Mouse (Mus musculus) hindbrain, embryonic 15.5 days (tissue): ENCODE measurements at regions not wholly inside any gene's neighbourhood (a gene's known extent, or its start where the extent isn't known, plus 50 kb on each side); places are given as distances from the start of the nearest gene placed in this dataset.

Source experiments
- ATAC-seq: fragments of 200-750 bp; cut with Nextera tagmentation; 2 replicates; pipeline ENCODE4 v1.8.0; 2017; ENCODE audit warnings: low read depth, moderate number of reproducible peaks, moderate TSS enrichment; ENCODE audit not compliant: low FRiP score
- H3K27ac ChIP-seq: fragments of 300-500 bp; sonication (generic); replicated peaks from 2 replicates; pipeline ENCODE4 v1.5.1; 2015; ENCODE audit warnings: mild to moderate bottlenecking, inconsistent platforms
- H3K27me3 ChIP-seq: fragments of 300-500 bp; sonication (generic); 2 replicates; pipeline ENCODE4 v1.6.1; 2015; ENCODE audit warnings: control low read depth, inconsistent platforms
- H3K36me3 ChIP-seq: fragments of 300-500 bp; sonication (generic); 2 replicates; pipeline ENCODE4 v1.6.1; 2015; ENCODE audit warnings: control low read depth, inconsistent platforms
- H3K4me1 ChIP-seq: fragments of 300-500 bp; sonication (generic); replicated peaks from 2 replicates; pipeline ENCODE4 v1.6.1; 2015; ENCODE audit warnings: control low read depth, inconsistent platforms
- H3K4me2 ChIP-seq: fragments of 300-500 bp; sonication (generic); 2 replicates; pipeline ENCODE4 v1.6.1; 2015; ENCODE audit warnings: moderate library complexity, mild to moderate bottlenecking, inconsistent platforms
- H3K4me3 ChIP-seq: fragments of 300-500 bp; sonication (generic); 2 replicates; pipeline ENCODE4 v1.5.1; 2015; ENCODE audit warnings: mild to moderate bottlenecking, inconsistent platforms
- H3K9ac ChIP-seq: fragments of 300-500 bp; sonication (generic); 2 replicates; pipeline ENCODE4 v1.6.1; 2015; ENCODE audit warnings: inconsistent platforms
- H3K9me3 ChIP-seq: fragments of 300-500 bp; sonication (generic); 2 replicates; pipeline ENCODE4 v1.6.1; 2016; ENCODE audit warnings: control low read depth, inconsistent platforms
- WGBS: fragments of 180-500 bp; shearing (Covaris S2); methylation state at CpG from one replicate; pipeline ENCODE4 v1.1.7; 2015; 5-methylcytosine and 5-hydroxymethylcytosine counted together

DNA sequence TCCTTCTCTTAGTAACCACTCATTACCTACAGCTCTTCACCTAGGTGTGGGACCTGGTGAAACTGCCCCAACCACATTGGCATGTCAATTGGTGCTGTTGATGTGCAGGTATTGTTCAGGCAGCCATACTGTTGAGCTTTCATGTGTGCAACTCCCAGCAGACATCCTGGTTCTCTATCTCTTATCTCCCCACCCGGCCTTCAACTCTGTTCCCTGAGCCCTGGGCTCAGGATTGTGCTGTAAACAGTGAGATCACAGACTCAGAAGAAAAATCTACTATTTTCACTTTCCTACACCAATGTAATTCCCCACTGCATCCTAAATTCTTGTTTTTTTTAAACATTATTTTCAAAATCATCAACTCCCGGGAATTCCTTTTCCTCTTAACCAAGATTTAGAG lies 122.1 kb downstream of the Cartpt start:
- H3K4me2 ChIP-seq, result no peak overlapping the region
- ATAC-seq, result no peak
- peaks cover 16% of the 10 kb centered on the region for H3K4me1 ChIP-seq
- H3K4me3 ChIP-seq, result no peak overlapping the region
- no peaks in the 10 kb centered on the region for H3K36me3 ChIP-seq
- WGBS, result 88% methylated on average over 2 of the region's 2 CpGs
- H3K27ac ChIP-seq, result no peak overlapping the region
- H3K9me3 ChIP-seq, result no peaks in the 10 kb centered on the region
- no peaks in the 10 kb centered on the region for H3K27me3 ChIP-seq
- no peak overlapping the region for H3K9ac ChIP-seq

DNA sequence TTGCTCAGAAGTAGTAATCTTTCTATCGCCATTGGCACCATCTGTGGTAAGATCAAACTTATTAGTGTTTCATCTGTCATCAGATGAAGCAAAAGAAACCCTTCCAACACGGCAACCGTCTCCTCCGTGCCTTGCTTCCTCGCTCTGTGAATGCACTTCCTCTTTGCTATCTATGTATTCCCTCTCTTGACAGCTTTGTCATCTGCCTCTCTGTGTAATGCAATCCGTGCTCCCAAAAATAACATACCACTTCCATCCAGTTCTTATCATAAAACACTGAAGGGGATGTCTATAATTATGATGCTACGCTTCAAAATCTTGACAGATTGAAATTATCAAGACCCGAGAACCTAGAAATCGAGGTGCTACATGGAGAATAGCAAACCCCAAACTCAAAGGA lies 123.2 kb downstream of the Cartpt start:
- WGBS, result 84% methylated on average over 9 of the region's 9 CpGs
- Histone ChIP-seq H3K9me3 (no peaks in the 10 kb centered on the region), H3K27ac (no peak overlapping the region), H3K4me2 (no peak overlapping the region), H3K4me1 (peaks cover 16% of the 10 kb centered on the region), H3K9ac (no peak overlapping the region), H3K27me3 (no peaks in the 10 kb centered on the region), H3K4me3 (no peak overlapping the region), H3K36me3 (no peaks in the 10 kb centered on the region)
- no peak for ATAC-seq

DNA sequence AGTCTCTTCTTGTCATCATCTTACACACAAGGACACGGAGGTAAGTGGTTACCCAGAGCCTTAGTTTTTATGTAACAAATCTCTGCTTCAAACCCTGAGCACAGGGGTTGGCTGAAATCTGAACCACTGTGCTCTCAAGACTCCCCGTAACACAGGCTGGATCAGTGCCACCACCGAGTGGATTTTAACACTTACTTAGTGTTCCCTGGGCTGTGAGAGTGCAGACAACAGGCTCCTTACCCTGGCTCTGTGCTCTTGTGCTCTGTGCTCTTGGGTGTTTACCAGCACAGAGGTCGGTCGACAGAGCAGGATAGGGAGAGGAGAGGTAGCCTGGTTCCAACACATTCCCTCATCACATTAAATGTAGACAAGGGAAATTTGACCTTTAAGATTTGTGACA lies 134.9 kb downstream of the Cartpt start:
- Histone ChIP-seq H3K4me1 (peaks cover 18% of the 10 kb centered on the region), H3K36me3 (no peaks in the 10 kb centered on the region), H3K27ac (no peak overlapping the region), H3K4me3 (no peak overlapping the region), H3K27me3 (no peaks in the 10 kb centered on the region), H3K4me2 (no peak overlapping the region), H3K9ac (no peak overlapping the region), H3K9me3 (no peaks in the 10 kb centered on the region)
- WGBS, result 54% methylated on average over 5 of the region's 5 CpGs
- ATAC-seq, result no peak

DNA sequence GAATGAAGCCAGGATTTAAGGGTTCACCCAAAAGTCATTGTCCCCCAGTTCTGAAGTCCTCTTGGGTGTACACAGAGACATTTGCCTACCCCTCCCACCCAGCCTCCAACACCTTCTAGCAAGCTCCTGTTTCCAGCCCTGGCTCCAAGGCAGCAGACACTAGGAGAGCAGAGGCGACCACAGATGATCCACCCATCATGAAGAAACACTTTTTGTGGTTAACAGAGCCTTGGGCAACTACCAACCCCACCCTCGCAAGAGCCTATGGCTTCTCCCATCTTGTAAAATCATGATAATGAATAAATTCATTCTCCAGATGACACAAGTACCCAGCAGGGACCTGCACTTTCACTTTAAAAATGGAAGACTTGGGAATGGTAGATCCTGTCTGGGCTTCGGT lies 136.1 kb downstream of the Cartpt start:
- 78% methylated on average over 3 of the region's 3 CpGs for WGBS
- no peak overlapping the region for H3K4me2 ChIP-seq
- ATAC-seq, result no peak
- no peak overlapping the region for H3K4me3 ChIP-seq
- no peak overlapping the region for H3K9ac ChIP-seq
- no peaks in the 10 kb centered on the region for H3K36me3 ChIP-seq
- no peak overlapping the region for H3K27ac ChIP-seq
- H3K27me3 ChIP-seq, result no peaks in the 10 kb centered on the region
- H3K9me3 ChIP-seq, result no peaks in the 10 kb centered on the region
- peaks cover 21% of the 10 kb centered on the region for H3K4me1 ChIP-seq

DNA sequence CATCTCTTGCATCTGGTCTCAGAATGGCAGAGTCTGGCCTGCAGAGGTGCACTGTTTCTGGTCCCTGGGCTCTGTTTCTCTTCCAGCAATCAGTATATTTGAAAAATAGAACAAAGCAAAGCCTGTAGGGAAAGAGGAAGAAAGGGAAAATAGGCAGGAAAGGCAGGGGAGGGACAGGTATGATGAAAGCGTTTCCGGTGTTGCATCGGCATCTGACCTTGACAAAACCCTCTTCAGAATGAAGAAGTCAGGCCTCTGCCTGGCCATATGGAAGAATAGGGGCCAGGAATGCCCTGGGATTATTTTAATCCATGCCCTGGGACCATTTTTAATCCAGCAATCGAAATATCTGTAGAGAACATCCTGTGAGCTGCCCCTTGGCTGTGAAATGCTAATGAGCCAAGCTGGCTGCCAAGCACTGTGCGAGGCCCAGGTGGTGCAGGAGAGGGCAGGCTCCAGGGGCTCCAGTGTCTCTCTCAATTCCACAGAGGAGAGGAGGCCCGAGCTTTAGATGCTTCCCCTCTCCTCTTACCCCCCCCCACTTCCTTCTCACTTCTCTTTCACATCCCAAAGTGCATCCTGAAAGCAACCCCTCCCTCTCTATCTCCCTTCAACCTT lies 136.7 kb downstream of the Cartpt start:
- Histone ChIP-seq H3K36me3 (no peaks in the 10 kb centered on the region), H3K4me3 (no peak overlapping the region), H3K27ac (no peak overlapping the region), H3K9me3 (no peaks in the 10 kb centered on the region), H3K4me1 (peaks cover 25% of the 10 kb centered on the region), H3K27me3 (no peaks in the 10 kb centered on the region), H3K4me2 (no peak overlapping the region), H3K9ac (no peak overlapping the region)
- ATAC-seq, result no peak
- WGBS, result 41% methylated on average over 6 of the region's 6 CpGs

DNA sequence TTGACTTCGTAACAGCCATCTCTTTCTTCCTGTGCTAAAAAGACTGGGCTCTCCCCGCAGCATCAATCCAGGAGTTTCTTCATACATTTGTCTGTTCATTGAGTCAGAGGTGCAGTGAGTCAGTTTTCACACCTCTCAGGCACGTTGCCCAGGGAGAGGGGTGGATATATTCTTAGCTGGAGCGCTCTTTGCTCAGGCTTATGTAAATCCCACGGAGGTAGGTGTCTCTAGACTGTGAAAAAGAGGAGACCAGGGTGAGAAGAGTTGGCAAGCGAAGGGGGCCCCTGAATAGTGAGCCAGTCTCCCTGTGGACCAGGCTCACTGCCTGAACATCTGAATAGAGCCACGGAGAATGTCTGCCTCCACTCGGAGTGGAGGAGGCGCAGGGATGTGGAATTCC lies 139.0 kb downstream of the Cartpt start:
- no peak overlapping the region for H3K4me3 ChIP-seq
- H3K4me1 ChIP-seq, result peaks cover 27% of the 10 kb centered on the region
- H3K4me2 ChIP-seq, result no peak overlapping the region
- no peak for ATAC-seq
- no peak overlapping the region for H3K9ac ChIP-seq
- H3K27ac ChIP-seq, result no peak overlapping the region
- H3K9me3 ChIP-seq, result no peaks in the 10 kb centered on the region
- no peaks in the 10 kb centered on the region for H3K36me3 ChIP-seq
- no peaks in the 10 kb centered on the region for H3K27me3 ChIP-seq
- WGBS, result 72% methylated on average over 9 of the region's 9 CpGs

DNA sequence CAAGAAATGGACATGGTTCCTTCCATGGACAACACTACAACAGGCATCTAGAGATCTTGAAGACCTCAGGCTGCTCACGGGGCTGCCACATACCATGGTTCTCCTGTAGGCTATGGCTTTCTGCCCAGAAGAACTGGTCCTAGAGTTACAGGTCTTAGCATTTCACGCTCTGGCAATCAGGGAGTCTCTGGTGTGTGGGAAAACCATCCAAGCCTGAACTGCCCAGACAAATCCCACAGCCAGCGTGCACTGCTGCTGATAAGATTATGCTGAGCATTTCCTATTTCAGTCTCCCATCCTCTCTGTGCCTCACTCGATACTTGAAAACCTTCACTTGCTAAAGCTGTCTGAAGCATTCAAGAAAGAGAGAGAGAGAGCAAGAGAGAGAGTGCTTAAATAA lies 139.5 kb downstream of the Cartpt start:
- ATAC-seq, result no peak
- H3K4me3 ChIP-seq, result no peak overlapping the region
- no peak overlapping the region for H3K4me2 ChIP-seq
- no peak overlapping the region for H3K27ac ChIP-seq
- H3K9me3 ChIP-seq, result no peaks in the 10 kb centered on the region
- H3K27me3 ChIP-seq, result no peaks in the 10 kb centered on the region
- H3K9ac ChIP-seq, result no peak overlapping the region
- peaks cover 27% of the 10 kb centered on the region for H3K4me1 ChIP-seq
- WGBS, result 78% methylated on average over 4 of the region's 4 CpGs
- H3K36me3 ChIP-seq, result no peaks in the 10 kb centered on the region

DNA sequence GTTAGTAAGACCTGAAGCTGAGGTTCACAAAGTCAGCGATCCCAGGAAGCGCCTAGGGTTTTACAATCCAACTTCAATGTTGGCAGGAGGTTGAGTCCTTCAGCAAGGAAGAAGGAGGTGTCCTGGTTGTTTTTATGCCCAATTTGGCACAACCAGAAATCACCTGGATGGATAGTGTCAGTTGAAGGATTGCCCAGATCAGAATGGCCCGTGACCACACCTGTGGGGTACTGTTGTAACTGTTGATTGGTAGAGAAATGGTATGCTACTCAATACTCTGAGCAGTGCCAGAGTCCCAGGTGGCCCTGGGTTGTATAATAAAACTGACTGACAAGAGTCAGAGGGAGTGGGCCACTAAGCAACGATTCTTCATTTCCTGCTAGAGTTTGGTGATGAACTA lies 140.2 kb downstream of the Cartpt start:
- Histone ChIP-seq H3K27me3 (no peaks in the 10 kb centered on the region), H3K9me3 (no peaks in the 10 kb centered on the region), H3K36me3 (no peaks in the 10 kb centered on the region), H3K4me2 (no peak overlapping the region), H3K4me3 (no peak overlapping the region), H3K4me1 (peaks cover 25% of the 10 kb centered on the region), H3K9ac (no peak overlapping the region), H3K27ac (no peak overlapping the region)
- ATAC-seq, result no peak
- 83% methylated on average over 4 of the region's 4 CpGs for WGBS

DNA sequence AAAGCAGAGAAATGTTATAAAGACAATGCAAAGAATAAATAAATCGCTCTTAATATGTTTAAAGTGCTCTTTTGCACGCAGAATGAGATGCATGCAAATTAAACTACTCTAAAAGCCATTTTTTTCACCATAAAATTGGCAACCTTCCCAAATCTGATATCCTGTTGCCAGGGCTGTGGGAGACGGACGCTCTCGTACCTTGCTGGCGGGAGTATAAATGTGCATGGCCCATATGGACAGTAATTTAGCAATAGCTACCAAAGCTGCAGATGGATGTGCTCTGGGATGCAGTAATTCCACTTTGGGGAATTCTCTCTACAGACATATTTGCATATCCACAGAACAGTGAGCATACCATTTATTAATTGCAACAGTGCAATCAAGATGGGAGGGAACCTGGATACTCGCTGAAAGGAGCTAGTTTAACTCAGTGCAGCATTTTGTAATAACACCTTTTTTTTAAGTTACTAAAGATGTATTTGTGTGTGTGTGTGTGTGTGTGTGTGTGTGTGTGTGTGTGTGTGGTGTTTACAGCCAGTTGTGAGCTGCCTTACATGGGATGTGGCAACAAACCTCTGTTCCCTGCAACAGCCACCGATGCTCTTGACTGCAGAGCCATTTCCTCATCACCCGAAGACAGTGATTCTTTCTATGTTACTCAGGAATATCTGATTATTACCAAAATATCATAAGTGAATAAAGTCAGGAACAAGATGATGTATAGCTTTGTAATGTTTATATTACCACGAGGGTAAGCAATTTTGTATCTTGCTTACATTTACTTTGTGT lies 141.4 kb downstream of the Cartpt start:
- Histone ChIP-seq H3K27ac (no peak overlapping the region; the same call in 1 of the 2 replicates), H3K4me1 (peaks cover 20% of the 10 kb centered on the region), H3K9ac (no peak overlapping the region), H3K4me2 (peak overlapping the region; percentile 19; the same call in 1 of the 2 replicates), H3K27me3 (no peaks in the 10 kb centered on the region), H3K4me3 (no peak overlapping the region), H3K36me3 (no peaks in the 10 kb centered on the region), H3K9me3 (no peaks in the 10 kb centered on the region)
- WGBS, result 33% methylated on average over 10 of the region's 10 CpGs
- ATAC-seq, result peak; percentile 71; the same call in 1 of the 2 replicates

DNA sequence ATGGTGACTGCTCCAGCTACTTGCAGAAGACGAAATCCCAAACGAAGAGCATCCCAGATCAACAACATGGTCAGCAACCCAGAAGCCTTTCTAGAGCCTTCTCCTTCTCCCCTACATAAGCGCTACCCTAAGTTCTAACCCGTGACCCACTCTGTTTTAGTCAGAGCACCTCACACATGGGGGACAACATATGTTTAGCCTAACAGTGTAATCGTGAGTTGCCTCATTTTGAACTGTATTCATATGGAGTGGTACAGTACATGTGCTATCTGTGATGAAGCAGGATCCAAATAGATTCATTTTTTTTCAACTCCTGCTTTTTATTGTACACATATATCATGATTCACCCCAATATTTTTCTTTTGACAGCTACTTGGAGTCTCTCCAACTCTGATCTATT lies 146.2 kb downstream of the Cartpt start:
- Histone ChIP-seq H3K9ac (no peak overlapping the region), H3K36me3 (no peaks in the 10 kb centered on the region), H3K27me3 (no peaks in the 10 kb centered on the region), H3K4me2 (no peak overlapping the region), H3K9me3 (no peaks in the 10 kb centered on the region), H3K4me1 (peaks cover 12% of the 10 kb centered on the region), H3K4me3 (no peak overlapping the region), H3K27ac (peak overlapping the region; percentile 10; the same call in 1 of the 2 replicates)
- 85% methylated on average over 5 of the region's 5 CpGs for WGBS
- no peak for ATAC-seq

DNA sequence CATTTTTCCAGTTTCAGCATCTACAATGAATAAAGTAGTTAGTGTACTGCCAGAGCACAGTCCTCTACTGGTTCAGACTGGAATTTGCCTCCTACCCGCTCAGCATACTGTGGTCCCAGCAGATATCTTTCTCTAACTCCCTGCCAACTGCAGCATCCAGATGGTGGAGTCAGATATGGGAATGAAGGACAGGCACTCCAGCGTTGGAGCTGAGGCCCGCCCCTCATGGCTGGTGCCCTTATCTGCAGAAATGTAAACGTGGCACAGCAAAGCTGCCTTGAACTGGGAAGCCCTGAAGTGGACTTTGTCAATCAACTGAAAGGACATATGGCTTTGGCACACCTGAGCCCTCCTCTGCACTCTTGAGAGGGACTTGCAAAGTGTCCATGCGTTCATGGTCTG lies 146.6 kb downstream of the Cartpt start:
- ATAC-seq, result peak; percentile 48
- H3K27ac ChIP-seq, result peak overlapping the region; percentile 10; the same call in 1 of the 2 replicates
- no peaks in the 10 kb centered on the region for H3K27me3 ChIP-seq
- H3K4me1 ChIP-seq, result peaks cover 8% of the 10 kb centered on the region
- H3K36me3 ChIP-seq, result no peaks in the 10 kb centered on the region
- no peak overlapping the region for H3K9ac ChIP-seq
- WGBS, result 57% methylated on average over 5 of the region's 5 CpGs
- no peak overlapping the region for H3K4me3 ChIP-seq
- no peak overlapping the region for H3K4me2 ChIP-seq
- no peaks in the 10 kb centered on the region for H3K9me3 ChIP-seq

DNA sequence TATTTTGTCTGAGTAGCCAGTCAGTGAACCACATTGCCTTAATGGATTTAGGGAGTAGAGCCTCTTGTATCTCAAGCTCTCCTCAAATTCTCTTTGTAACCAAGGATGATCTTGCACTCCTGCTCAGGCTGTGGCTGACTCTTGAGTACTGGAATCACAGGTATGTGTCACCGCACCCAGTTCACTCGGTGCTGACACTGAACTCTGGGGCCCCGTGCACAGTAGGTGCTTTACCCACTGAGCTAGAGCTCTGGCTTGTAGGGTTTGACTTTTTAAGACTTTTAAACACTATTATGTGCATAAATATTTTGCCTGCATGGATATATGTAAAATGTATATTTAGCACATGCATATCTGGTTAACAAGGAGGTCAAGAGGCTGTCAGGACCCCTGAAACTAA lies 147.4 kb downstream of the Cartpt start:
- Histone ChIP-seq H3K4me1 (0 out of 2 replicates have a peak, but pooled peaks cover 6% of the 10 kb centered on the region), H3K27me3 (no peaks in the 10 kb centered on the region), H3K4me3 (no peak overlapping the region), H3K27ac (no peak overlapping the region), H3K9me3 (no peaks in the 10 kb centered on the region), H3K9ac (no peak overlapping the region), H3K4me2 (no peak overlapping the region), H3K36me3 (no peaks in the 10 kb centered on the region)
- 94% methylated on average over 3 of the region's 3 CpGs for WGBS
- ATAC-seq, result no peak
